Mouse (Mus musculus) myocyte (in vitro differentiated cells): ENCODE measurements around the gene Gsap. TPM values are rescaled to one million over a fixed set of nuclear protein-coding genes. Genes with fewer than 3 reads are reported as not detected.

Experiments
- H3K27me3 ChIP-seq: one replicate; pipeline ENCODE4 v1.6.1; 2011; ENCODE audit not compliant: control insufficient read depth, insufficient read depth, insufficient read length
- H3K36me3 ChIP-seq: one replicate; pipeline ENCODE4 v1.6.1; 2011; ENCODE audit not compliant: control insufficient read depth, insufficient read depth
- H3K4me2 ChIP-seq: one replicate; pipeline ENCODE4 v1.6.1; 2011; ENCODE audit warnings: low read depth, control low read depth
- H3K4me3 ChIP-seq: one replicate; pipeline ENCODE4 v1.5.1; 2011; ENCODE audit warnings: mild to moderate bottlenecking, control low read depth, moderate library complexity
- H3K79me2 ChIP-seq: one replicate; pipeline ENCODE4 v1.6.1; 2011; ENCODE audit not compliant: control insufficient read depth, insufficient read depth
- H3ac ChIP-seq: one replicate; pipeline ENCODE4 v1.6.1; 2011; ENCODE audit not compliant: control insufficient read depth, insufficient read length
- CEBPB ChIP-seq: IDR thresholded peaks from 2 replicates; pipeline ENCODE4 v1.6.1; 2011; ENCODE audit warnings: mild to moderate bottlenecking, moderate library complexity; ENCODE audit not compliant: poor library complexity, insufficient read depth, severe bottlenecking
- E2F4 ChIP-seq: IDR thresholded peaks from one replicate; pipeline ENCODE4 v1.6.1; 2011; ENCODE audit warnings: mild to moderate bottlenecking, control low read depth, moderate library complexity; ENCODE audit not compliant: insufficient read depth
- MAX ChIP-seq: IDR thresholded peaks from one replicate; pipeline ENCODE4 v1.6.1; 2011; ENCODE audit warnings: low read depth, mild to moderate bottlenecking, control low read depth
- MYOD1 ChIP-seq, 3 experiments: IDR thresholded peaks; one replicate each; pipeline ENCODE4 v1.6.1; 2011; ENCODE audit warnings: control low read depth in 2 of 3, low read depth in 2 of 3, mild to moderate bottlenecking in 2 of 3, moderate library complexity in 1 of 3; ENCODE audit not compliant: insufficient read length in 2 of 3, control insufficient read depth in 1 of 3
- MYOG ChIP-seq, 3 experiments: IDR thresholded peaks; one replicate each; pipeline ENCODE4 v1.6.1; 2011; ENCODE audit warnings: control low read depth in 2 of 3, low read depth in 2 of 3, mild to moderate bottlenecking in 2 of 3; ENCODE audit not compliant: insufficient read length in 2 of 3, control insufficient read depth in 1 of 3, insufficient read depth in 1 of 3
- POLR2A ChIP-seq: IDR thresholded peaks from one replicate; pipeline ENCODE4 v1.6.1; 2011; ENCODE audit warnings: low read depth, mild to moderate bottlenecking, control low read depth, moderate library complexity; ENCODE audit not compliant: insufficient read length
- POLR2AphosphoS2 ChIP-seq: IDR thresholded peaks from one replicate; pipeline ENCODE4 v1.6.1; 2011; ENCODE audit warnings: low read depth, control low read depth; ENCODE audit not compliant: insufficient read length
- REST ChIP-seq: IDR thresholded peaks from one replicate; pipeline ENCODE4 v1.6.1; 2011; ENCODE audit warnings: mild to moderate bottlenecking, control low read depth, moderate library complexity; ENCODE audit not compliant: insufficient read depth, insufficient read length
- SRF ChIP-seq: IDR thresholded peaks from one replicate; pipeline ENCODE4 v1.6.1; 2011; ENCODE audit warnings: low read depth; ENCODE audit not compliant: control insufficient read depth, insufficient read length
- TCF12 ChIP-seq: IDR thresholded peaks from one replicate; pipeline ENCODE4 v1.6.1; 2011; ENCODE audit warnings: mild to moderate bottlenecking, control low read depth; ENCODE audit not compliant: poor library complexity, insufficient read depth, severe bottlenecking
- TCF3 ChIP-seq: IDR thresholded peaks from one replicate; pipeline ENCODE4 v1.6.1; 2011; ENCODE audit warnings: low read depth, control low read depth; ENCODE audit not compliant: insufficient read length
- USF1 ChIP-seq: IDR thresholded peaks from one replicate; pipeline ENCODE4 v1.6.1; 2011; ENCODE audit warnings: low read depth, mild to moderate bottlenecking, control low read depth, moderate library complexity
- polyA plus RNA-seq: library from polyadenylated mRNA; unstranded; fragments of >200 nt; fragmentation: generic; extraction: Trizol; gene quantifications from one replicate; pipeline ENCODE4 v1.2.1, GENCODE M21; 2012; ENCODE audit warnings: missing spikeins

Gene Gsap
- polyA plus RNA-seq, 1 experiment = 2.6 TPM

GRCm38 (mm10) chr5:21244575-21244974, 58.5 kb downstream of the Gsap start:
- TF ChIP-seq SRF = no peak
- no peak for TF ChIP-seq TCF3
- no peak for TF ChIP-seq POLR2AphosphoS2
- TF ChIP-seq MYOD1 (IDR thresholded peaks at IDR 0.05; ENCODE audit: control insufficient read depth in 1 of 3, insufficient read length in 2 of 3, low read depth in 2 of 3) = no peak
- no peak for TF ChIP-seq REST
- TF ChIP-seq CEBPB = no peak
- no peak for TF ChIP-seq MYOG (IDR thresholded peaks at IDR 0.05; ENCODE audit: control insufficient read depth in 1 of 3, insufficient read depth in 1 of 3, insufficient read length in 2 of 3, low read depth in 2 of 3)
- no peak overlapping the region for H3K4me3 ChIP-seq
- no peaks in the 10 kb centered on the region for H3K79me2 ChIP-seq
- no peaks in the 10 kb centered on the region for H3K36me3 ChIP-seq
- no peak overlapping the region for H3ac ChIP-seq
- H3K4me2 ChIP-seq = no peak overlapping the region
- no peaks in the 10 kb centered on the region for H3K27me3 ChIP-seq

DNA sequence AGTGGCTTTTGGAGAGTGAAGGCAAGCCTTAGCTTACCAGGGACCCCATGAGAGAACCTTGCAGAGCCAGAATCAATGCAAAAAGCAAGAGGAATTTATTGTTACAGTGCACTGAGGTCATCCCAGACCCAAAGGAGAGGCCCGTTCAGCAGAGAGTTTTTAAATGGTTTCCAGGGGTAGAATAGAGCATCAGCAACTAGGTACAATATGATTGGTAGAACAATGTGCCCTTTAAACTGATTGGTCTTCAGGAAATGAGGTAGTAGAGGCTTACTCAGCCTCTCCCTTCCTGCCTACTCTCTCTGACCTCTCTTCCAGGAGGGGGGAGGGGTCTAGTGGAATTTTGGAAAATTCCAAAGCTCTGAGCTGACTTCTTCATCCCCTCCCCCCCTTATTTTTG, 59.2 kb downstream of the Gsap start:
- Histone ChIP-seq H3K4me2 (no peak overlapping the region), H3K4me3 (no peak overlapping the region), H3K36me3 (no peaks in the 10 kb centered on the region), H3ac (no peak overlapping the region), H3K79me2 (no peaks in the 10 kb centered on the region), H3K27me3 (no peaks in the 10 kb centered on the region)
- TF ChIP-seq MYOG (IDR thresholded peaks at IDR 0.05; ENCODE audit: control insufficient read depth in 1 of 3, insufficient read depth in 1 of 3, insufficient read length in 2 of 3, low read depth in 2 of 3) (no peak), POLR2AphosphoS2 (no peak), POLR2A (no peak), E2F4 (no peak), SRF (no peak), MYOD1 (IDR thresholded peaks at IDR 0.05; ENCODE audit: control insufficient read depth in 1 of 3, insufficient read length in 2 of 3, low read depth in 2 of 3) (no peak), REST (no peak), TCF3 (no peak), CEBPB (no peak)

DNA sequence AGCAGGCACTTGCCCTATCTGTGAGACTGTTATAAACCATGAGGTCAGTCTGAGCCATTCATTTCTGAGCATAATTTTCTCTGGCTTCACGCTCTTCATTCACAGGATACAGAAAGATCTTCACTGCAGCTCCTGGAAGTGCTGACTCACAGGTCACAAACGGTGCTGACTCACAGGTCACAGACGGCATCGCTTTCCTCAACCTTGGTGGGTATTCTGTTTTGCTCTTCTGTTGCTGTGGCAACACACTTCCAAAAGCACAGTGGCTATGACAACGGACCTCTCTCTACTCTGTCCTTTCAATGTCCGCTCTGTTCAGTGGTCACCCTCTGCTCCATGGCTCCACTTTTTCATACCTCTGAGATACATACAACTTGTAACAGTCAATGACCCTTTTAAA, 60.7 kb downstream of the Gsap start:
- Histone ChIP-seq H3K27me3 (no peaks in the 10 kb centered on the region), H3K4me2 (peak overlapping the region; percentile 15), H3K79me2 (no peaks in the 10 kb centered on the region), H3ac (no peak overlapping the region), H3K4me3 (no peak overlapping the region), H3K36me3 (no peaks in the 10 kb centered on the region)
- no peak for TF ChIP-seq TCF3

- Histone ChIP-seq H3K36me3 (no peaks in the 10 kb centered on the region), H3K4me3 (no peak overlapping the region), H3ac (no peak overlapping the region), H3K4me2 (peak overlapping the region; percentile 46), H3K27me3 (no peaks in the 10 kb centered on the region), H3K79me2 (no peaks in the 10 kb centered on the region)
- peak in 2 of 3 experiments; percentile 13 to 25 for TF ChIP-seq MYOD1 (IDR thresholded peaks at IDR 0.05; ENCODE audit: control insufficient read depth in 1 of 3, insufficient read length in 2 of 3, low read depth in 2 of 3)
- no peak for TF ChIP-seq MAX
Measured at GRCm38 (mm10) chr5:21247916-21248315, 61.9 kb downstream of the Gsap start.

- H3K36me3 ChIP-seq = no peaks in the 10 kb centered on the region
- no peaks in the 10 kb centered on the region for H3K79me2 ChIP-seq
- no peak overlapping the region for H3K4me3 ChIP-seq
- no peak overlapping the region for H3ac ChIP-seq
- TF ChIP-seq TCF3 (no peak), MYOG (IDR thresholded peaks at IDR 0.05; ENCODE audit: control insufficient read depth in 1 of 3, insufficient read depth in 1 of 3, insufficient read length in 2 of 3, low read depth in 2 of 3) (no peak)
- peak overlapping the region; percentile 46 for H3K4me2 ChIP-seq
- no peaks in the 10 kb centered on the region for H3K27me3 ChIP-seq
Measured at GRCm38 (mm10) chr5:21248834-21249233, 62.8 kb downstream of the Gsap start.

- H3K4me2 ChIP-seq = no peak overlapping the region
- H3K79me2 ChIP-seq = no peaks in the 10 kb centered on the region
- H3K36me3 ChIP-seq = no peaks in the 10 kb centered on the region
- TF ChIP-seq POLR2AphosphoS2 (no peak), MYOG (IDR thresholded peaks at IDR 0.05; ENCODE audit: control insufficient read depth in 1 of 3, insufficient read depth in 1 of 3, insufficient read length in 2 of 3, low read depth in 2 of 3) (no peak), MYOD1 (IDR thresholded peaks at IDR 0.05; ENCODE audit: control insufficient read depth in 1 of 3, insufficient read length in 2 of 3, low read depth in 2 of 3) (no peak), CEBPB (no peak), MAX (no peak), USF1 (no peak), SRF (no peak), TCF12 (no peak), REST (no peak), E2F4 (no peak), POLR2A (no peak)
- H3K4me3 ChIP-seq = no peak overlapping the region
- H3K27me3 ChIP-seq = no peaks in the 10 kb centered on the region
- H3ac ChIP-seq = no peak overlapping the region
Measured at GRCm38 (mm10) chr5:21254731-21255525, 68.9 kb downstream of the Gsap start.
